Mouse (Mus musculus): ENCODE measurements around the gene Gm572. TPM values are rescaled to one million over a fixed set of nuclear protein-coding genes. Genes with fewer than 3 reads are reported as not detected.

The Gm572 gene
- polyA plus RNA-seq, 1 experiment from 2014 or later: not detected

DNA sequence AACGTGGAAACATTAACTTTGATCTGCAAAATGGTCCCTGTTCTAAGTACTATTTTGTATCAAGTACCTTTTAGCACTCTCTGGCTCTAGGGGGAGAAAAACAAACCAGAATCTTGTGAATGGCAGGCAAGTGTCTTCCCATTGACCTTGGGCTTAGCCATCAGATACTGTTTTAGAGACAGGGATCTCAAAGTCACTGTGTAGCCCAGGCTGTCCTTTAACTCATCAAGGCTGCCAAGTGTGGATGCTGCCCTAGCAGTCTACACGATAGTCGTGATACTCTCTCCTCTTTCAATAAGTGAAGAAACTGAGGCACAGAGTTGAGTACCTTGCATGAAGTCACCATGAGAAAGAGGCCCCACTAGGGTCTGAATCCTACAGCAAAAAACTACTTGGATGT is 15.9 kb upstream of the Gm572 start:
- Histone ChIP-seq H3K4me3 (replicated peaks) (peak overlapping the region; percentile 91), H3K36me3 (peaks cover 10% of the 10 kb centered on the region), H3K27ac (no peak overlapping the region), H3K4me2 (replicated peaks) (peak overlapping the region; percentile 59), H3K9me3 (no peaks in the 10 kb centered on the region), H3K4me1 (replicated peaks) (peaks cover 8% of the 10 kb centered on the region), H3K9ac (no peak overlapping the region), H3K27me3 (replicated peaks) (no peaks in the 10 kb centered on the region)
- peak; percentile 6 for ATAC-seq
- WGBS: 62% methylated on average over 3 of the region's 3 CpGs

DNA sequence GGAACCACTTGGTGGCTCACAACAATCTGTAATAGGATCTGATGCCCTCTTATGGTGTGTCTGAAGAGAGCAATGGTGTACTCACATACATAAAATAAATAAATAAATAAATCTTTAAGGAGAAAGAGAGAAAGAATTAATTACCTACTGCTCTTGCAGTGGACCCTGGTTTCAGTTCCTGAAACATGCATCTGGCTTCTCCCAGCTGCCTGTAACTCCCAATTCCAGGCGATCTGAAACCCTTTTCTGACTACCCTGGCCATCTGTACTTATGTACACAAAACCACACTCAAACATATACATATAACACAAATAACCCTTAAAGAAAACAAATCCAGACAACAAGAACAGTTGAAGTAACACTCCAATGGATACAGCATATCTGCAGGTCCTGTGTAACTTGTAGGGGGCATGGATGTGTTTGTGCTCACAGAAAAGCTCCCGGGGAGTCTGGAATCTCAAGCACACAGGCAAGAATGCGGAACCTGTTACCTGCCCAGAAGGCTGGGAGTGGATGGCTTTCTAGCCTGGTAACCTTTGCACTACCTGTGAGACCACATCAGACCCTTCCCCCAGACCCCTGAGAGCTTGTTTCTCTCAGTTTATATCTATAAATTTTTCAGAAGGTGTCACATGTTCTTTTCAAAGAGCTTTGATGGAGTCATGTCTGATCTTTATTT is 11.0 kb upstream of the Gm572 start:
- WGBS: 38% methylated on average over 3 of the region's 3 CpGs
- ATAC-seq: no peak
- no peaks in the 10 kb centered on the region for H3K27me3 ChIP-seq (replicated peaks)
- no peaks in the 10 kb centered on the region; the same call in 1 of the 2 replicates for H3K4me1 ChIP-seq (replicated peaks)
- H3K36me3 ChIP-seq: no peaks in the 10 kb centered on the region
- H3K27ac ChIP-seq: no peak overlapping the region
- H3K4me2 ChIP-seq (replicated peaks): no peak overlapping the region
- no peak overlapping the region for H3K9ac ChIP-seq
- no peak overlapping the region for H3K4me3 ChIP-seq (replicated peaks)
- H3K9me3 ChIP-seq: no peaks in the 10 kb centered on the region

DNA sequence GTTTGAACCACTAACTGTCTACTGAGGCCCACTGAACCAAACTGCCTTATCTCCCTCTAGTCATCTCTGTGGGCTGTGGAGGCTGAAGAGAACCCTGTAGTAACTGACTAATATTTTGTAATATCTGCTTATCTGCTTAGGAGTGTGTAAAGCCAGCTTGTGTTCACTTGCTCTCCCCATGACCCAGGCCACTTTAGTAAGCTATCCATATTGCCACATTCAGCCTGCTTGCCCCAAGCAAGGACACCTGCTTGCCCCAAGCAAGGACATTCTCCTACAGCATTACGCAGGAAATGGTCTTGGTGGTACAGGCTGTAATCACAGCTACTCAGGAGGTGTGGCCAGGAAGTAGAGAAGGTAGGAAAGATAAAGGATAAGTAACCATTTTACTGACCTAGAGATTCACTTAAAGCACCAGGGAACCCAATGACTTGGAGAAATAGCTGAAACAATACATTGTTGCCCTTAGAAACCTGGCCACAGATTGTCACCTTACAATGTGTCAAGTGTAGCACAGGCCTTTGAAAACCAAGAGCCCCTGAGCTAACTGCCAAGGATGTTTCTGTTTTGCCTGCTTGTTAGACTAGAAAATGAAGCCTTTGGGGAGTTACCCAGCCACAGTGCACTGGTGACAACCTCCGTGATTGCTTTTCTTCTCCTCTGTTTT is 9.6 kb upstream of the Gm572 start:
- ATAC-seq: peak; percentile 43; the same call in 1 of the 2 replicates
- no peaks in the 10 kb centered on the region for H3K36me3 ChIP-seq
- no peaks in the 10 kb centered on the region for H3K27me3 ChIP-seq (replicated peaks)
- no peak overlapping the region for H3K4me3 ChIP-seq (replicated peaks)
- no peak overlapping the region for H3K9ac ChIP-seq
- no peak overlapping the region for H3K27ac ChIP-seq
- no peaks in the 10 kb centered on the region for H3K9me3 ChIP-seq
- 58% methylated on average over 2 of the region's 2 CpGs for WGBS
- no peak overlapping the region for H3K4me2 ChIP-seq (replicated peaks)
- no peaks in the 10 kb centered on the region; the same call in 1 of the 2 replicates for H3K4me1 ChIP-seq (replicated peaks)

GRCm38 (mm10) chr4:148635309-148635708 is 7.8 kb upstream of the Gm572 start:
- no peak for ATAC-seq
- Histone ChIP-seq H3K9me3 (no peaks in the 10 kb centered on the region), H3K4me3 (replicated peaks) (no peak overlapping the region), H3K4me1 (replicated peaks) (no peaks in the 10 kb centered on the region; the same call in 1 of the 2 replicates), H3K4me2 (replicated peaks) (no peak overlapping the region), H3K27ac (no peak overlapping the region), H3K27me3 (replicated peaks) (no peaks in the 10 kb centered on the region), H3K36me3 (no peaks in the 10 kb centered on the region), H3K9ac (no peak overlapping the region)
- 77% methylated on average over 2 of the region's 2 CpGs for WGBS

GRCm38 (mm10) chr4:148638302-148638701 is 4.8 kb upstream of the Gm572 start:
- WGBS: 43% methylated on average over 9 of the region's 9 CpGs
- H3K9ac ChIP-seq: no peak overlapping the region
- no peak overlapping the region for H3K27ac ChIP-seq
- no peak overlapping the region for H3K4me3 ChIP-seq (replicated peaks)
- no peaks in the 10 kb centered on the region; the same call in 1 of the 2 replicates for H3K4me1 ChIP-seq (replicated peaks)
- H3K27me3 ChIP-seq (replicated peaks): no peaks in the 10 kb centered on the region
- no peaks in the 10 kb centered on the region for H3K9me3 ChIP-seq
- no peak for ATAC-seq
- 0 out of 2 replicates have a peak overlapping the region, but pooled peaks have one; percentile 4 for H3K4me2 ChIP-seq (replicated peaks)
- no peaks in the 10 kb centered on the region for H3K36me3 ChIP-seq

DNA sequence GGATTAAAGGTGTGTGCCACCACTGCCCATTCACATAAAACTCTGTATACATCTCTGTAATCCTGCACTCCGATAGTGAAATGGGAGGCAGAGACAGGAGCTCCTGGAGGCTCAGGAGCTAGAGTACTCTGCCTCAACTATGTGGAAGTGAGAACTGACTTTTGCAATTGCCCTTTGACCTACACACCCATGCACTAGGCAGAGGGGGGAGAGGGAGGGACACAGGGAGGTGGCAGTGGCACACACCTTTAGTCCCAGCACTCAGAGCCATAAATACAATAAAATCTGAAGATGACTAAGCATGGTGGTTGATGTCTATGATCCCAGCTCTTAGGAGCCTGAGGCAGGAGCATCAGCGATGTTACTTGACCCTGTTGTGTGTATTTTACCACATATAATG is 3.7 kb upstream of the Gm572 start:
- Histone ChIP-seq H3K4me2 (replicated peaks) (peak overlapping the region; percentile 24), H3K9ac (no peak overlapping the region), H3K27ac (no peak overlapping the region), H3K27me3 (replicated peaks) (no peaks in the 10 kb centered on the region), H3K9me3 (no peaks in the 10 kb centered on the region), H3K4me1 (replicated peaks) (0 out of 2 replicates have a peak, but pooled peaks cover 4% of the 10 kb centered on the region), H3K4me3 (replicated peaks) (no peak overlapping the region), H3K36me3 (no peaks in the 10 kb centered on the region)
- WGBS: 63% methylated on average over 2 of the region's 2 CpGs
- peak; percentile 87 for ATAC-seq

- 0 out of 2 replicates have a peak, but pooled peaks cover 4% of the 10 kb centered on the region for H3K4me1 ChIP-seq (replicated peaks)
- no peak overlapping the region for H3K4me3 ChIP-seq (replicated peaks)
- H3K27ac ChIP-seq: no peak overlapping the region
- no peaks in the 10 kb centered on the region for H3K9me3 ChIP-seq
- no peaks in the 10 kb centered on the region for H3K27me3 ChIP-seq (replicated peaks)
- ATAC-seq: no peak
- 74% methylated on average over 5 of the region's 5 CpGs for WGBS
- H3K4me2 ChIP-seq (replicated peaks): no peak overlapping the region
- no peak overlapping the region for H3K9ac ChIP-seq
- H3K36me3 ChIP-seq: no peaks in the 10 kb centered on the region
Measured at GRCm38 (mm10) chr4:148641121-148641520, 2.0 kb upstream of the Gm572 start.

DNA sequence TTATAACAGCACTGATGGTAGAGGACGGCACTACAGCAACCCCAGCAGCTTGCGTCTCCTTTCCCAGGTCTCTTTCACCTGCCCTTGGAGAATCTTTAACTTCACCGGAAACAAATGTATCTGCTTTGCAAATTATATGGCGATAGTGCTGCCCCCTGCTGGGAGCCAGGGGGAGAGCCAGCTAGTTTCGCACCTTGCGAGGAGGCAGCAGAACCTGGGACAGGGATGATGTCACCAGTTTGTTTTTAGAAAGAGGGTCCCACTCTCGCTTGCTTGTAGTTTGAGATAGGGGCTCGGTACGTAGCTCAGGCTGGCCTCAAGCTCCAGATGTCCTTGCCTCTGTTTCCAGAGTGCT is 1.0 kb downstream of the Gm572 start:
- 5% methylated on average over 9 of the region's 9 CpGs for WGBS
- Histone ChIP-seq H3K27me3 (replicated peaks) (no peaks in the 10 kb centered on the region), H3K4me2 (replicated peaks) (peak overlapping the region; percentile 52), H3K4me1 (replicated peaks) (0 out of 2 replicates have a peak, but pooled peaks cover 4% of the 10 kb centered on the region), H3K4me3 (replicated peaks) (no peak overlapping the region), H3K9me3 (no peaks in the 10 kb centered on the region), H3K9ac (peak overlapping the region; percentile 26; the same call in 1 of the 2 replicates), H3K27ac (peak overlapping the region; percentile 36), H3K36me3 (no peaks in the 10 kb centered on the region)
- peak; percentile 46 for ATAC-seq

DNA sequence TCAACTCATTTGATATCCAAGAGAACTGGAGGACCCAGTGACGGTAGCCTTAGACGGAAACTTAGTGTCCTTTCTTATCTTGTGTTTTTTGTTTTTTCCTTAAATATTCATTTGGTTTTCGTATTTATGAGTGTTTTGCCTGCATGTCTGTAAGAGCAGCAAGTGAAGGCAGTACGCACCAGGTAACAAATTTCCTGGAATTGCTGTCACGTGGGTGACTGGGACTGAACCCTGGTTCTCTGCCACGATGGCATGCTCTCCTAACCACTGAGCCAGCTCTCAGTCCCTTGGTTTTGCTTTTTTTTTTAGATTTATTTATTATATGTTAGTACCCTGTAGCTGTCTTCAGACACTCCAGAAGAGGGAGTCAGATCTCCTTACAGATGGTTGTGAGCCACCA is 1.8 kb downstream of the Gm572 start:
- H3K4me3 ChIP-seq (replicated peaks): no peak overlapping the region
- no peak overlapping the region for H3K27ac ChIP-seq
- no peaks in the 10 kb centered on the region for H3K36me3 ChIP-seq
- no peak overlapping the region for H3K9ac ChIP-seq
- no peak for ATAC-seq
- no peaks in the 10 kb centered on the region for H3K27me3 ChIP-seq (replicated peaks)
- 0 out of 2 replicates have a peak, but pooled peaks cover 4% of the 10 kb centered on the region for H3K4me1 ChIP-seq (replicated peaks)
- H3K4me2 ChIP-seq (replicated peaks): no peak overlapping the region
- 88% methylated on average over 6 of the region's 6 CpGs for WGBS
- no peaks in the 10 kb centered on the region for H3K9me3 ChIP-seq

DNA sequence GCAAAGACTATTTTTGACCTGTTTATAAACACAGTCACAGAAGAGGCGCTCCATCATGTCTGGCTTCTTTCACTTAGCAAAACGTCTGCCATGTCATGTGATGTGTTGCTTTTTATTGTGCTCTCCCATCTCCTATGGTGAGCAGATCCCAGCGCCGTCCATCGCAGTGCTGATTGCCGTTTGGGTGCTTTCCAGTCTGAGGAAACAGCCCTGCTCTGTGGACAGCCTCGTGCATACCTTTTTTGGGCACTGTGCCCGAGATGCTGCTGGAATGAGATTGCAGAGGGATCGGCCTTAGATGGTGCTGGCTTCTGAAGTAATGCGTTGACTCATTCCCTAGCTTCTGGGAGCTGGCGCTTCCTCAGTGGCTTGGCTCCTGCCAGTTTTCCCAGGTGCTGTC is 3.5 kb downstream of the Gm572 start:
- no peak overlapping the region for H3K9ac ChIP-seq
- no peaks in the 10 kb centered on the region for H3K9me3 ChIP-seq
- no peak overlapping the region for H3K4me3 ChIP-seq (replicated peaks)
- whole genome bisulfite sequencing: 27% methylated on average over 11 of the region's 11 CpGs
- ATAC-seq: peak; percentile 26; the same call in 1 of the 2 replicates
- H3K4me2 ChIP-seq (replicated peaks): no peak overlapping the region
- H3K36me3 ChIP-seq: no peaks in the 10 kb centered on the region
- no peaks in the 10 kb centered on the region for H3K27me3 ChIP-seq (replicated peaks)
- peaks cover 9% of the 10 kb centered on the region; the same call in 1 of the 2 replicates for H3K4me1 ChIP-seq (replicated peaks)
- H3K27ac ChIP-seq: no peak overlapping the region

DNA sequence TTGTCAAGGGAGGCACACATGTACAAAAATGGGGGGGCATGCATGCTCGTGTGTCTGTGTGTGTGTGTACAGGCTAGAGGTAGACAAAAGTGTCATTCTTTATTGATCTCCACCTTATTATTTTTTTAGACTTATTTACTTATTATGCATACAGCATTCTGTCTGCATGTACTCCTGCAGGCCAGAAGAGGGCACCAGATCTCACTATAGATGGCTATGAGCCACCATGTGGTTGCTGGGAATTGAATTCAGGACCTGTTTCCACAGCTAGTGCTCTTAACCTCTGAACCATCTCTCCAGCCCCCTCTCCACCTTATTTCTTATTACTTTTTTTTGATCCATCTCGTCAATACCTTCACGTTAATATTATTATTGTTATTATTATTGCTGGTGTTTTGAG is 6.2 kb downstream of the Gm572 start:
- Histone ChIP-seq H3K27ac (no peak overlapping the region), H3K9ac (no peak overlapping the region), H3K4me1 (replicated peaks) (peaks cover 6% of the 10 kb centered on the region; the same call in 1 of the 2 replicates), H3K4me2 (replicated peaks) (no peak overlapping the region), H3K4me3 (replicated peaks) (no peak overlapping the region), H3K9me3 (no peaks in the 10 kb centered on the region), H3K27me3 (replicated peaks) (no peaks in the 10 kb centered on the region), H3K36me3 (no peaks in the 10 kb centered on the region)
- no peak for ATAC-seq
- 62% methylated on average over 3 of the region's 3 CpGs for WGBS

DNA sequence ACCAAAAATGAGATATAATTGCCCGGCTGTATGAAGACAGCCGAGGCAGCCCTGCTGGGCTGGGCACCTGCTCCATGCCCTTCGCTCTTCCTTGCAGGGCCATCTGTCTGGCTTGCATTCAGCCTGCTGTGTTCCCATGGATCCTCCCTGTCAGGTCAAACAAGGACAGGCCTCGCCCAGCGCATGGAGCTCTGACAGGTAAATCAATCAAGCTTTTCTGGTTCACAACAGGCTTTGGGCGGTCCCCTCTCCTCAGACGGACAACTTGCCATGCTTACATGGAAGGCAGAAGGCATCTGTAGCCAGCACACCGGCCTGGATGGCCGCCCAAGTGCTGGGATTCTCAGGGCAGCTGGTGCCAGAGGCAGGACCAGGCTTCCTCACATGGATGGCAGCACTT is 7.9 kb downstream of the Gm572 start:
- no peak overlapping the region for H3K4me3 ChIP-seq (replicated peaks)
- ATAC-seq: peak; percentile 83
- no peak overlapping the region for H3K9ac ChIP-seq
- H3K36me3 ChIP-seq: no peaks in the 10 kb centered on the region
- H3K9me3 ChIP-seq: no peaks in the 10 kb centered on the region
- no peaks in the 10 kb centered on the region for H3K27me3 ChIP-seq (replicated peaks)
- WGBS: 55% methylated on average over 9 of the region's 9 CpGs
- no peak overlapping the region for H3K4me2 ChIP-seq (replicated peaks)
- no peak overlapping the region for H3K27ac ChIP-seq
- H3K4me1 ChIP-seq (replicated peaks): peaks cover 6% of the 10 kb centered on the region; the same call in 1 of the 2 replicates
